Mouse (Mus musculus) forebrain, embryonic 13.5 days (tissue): ENCODE measurements at regions not wholly inside any gene's neighbourhood (a gene's known extent, or its start where the extent isn't known, plus 50 kb on each side); places are given as distances from the start of the nearest gene placed in this dataset.
A peak's percentile ranks its signal among the peaks of the same experiment; 100 is the strongest.

Experiments used
- ATAC-seq: fragments of 200-750 bp; cut with Nextera tagmentation; 2 replicates; pipeline ENCODE4 v1.8.0; 2017
- H3K27ac ChIP-seq: fragments of 300-500 bp; sonication (generic); 2 replicates; pipeline ENCODE4 v1.5.1; 2015; ENCODE audit warnings: inconsistent platforms, mild to moderate bottlenecking, moderate library complexity
- H3K27me3 ChIP-seq: fragments of 300-500 bp; sonication (generic); 2 replicates; pipeline ENCODE4 v1.6.1; 2015; ENCODE audit warnings: mild to moderate bottlenecking, inconsistent platforms
- H3K36me3 ChIP-seq: fragments of 300-500 bp; sonication (generic); 2 replicates; pipeline ENCODE4 v1.6.1; 2015; ENCODE audit warnings: mild to moderate bottlenecking, inconsistent platforms; ENCODE audit not compliant: poor library complexity, severe bottlenecking
- H3K4me1 ChIP-seq: fragments of 300-500 bp; sonication (generic); 2 replicates; pipeline ENCODE4 v1.6.1; 2015; ENCODE audit warnings: inconsistent platforms
- H3K4me2 ChIP-seq: fragments of 300-500 bp; sonication (generic); 2 replicates; pipeline ENCODE4 v1.6.1; 2015; ENCODE audit warnings: inconsistent platforms, mild to moderate bottlenecking, moderate library complexity
- H3K4me3 ChIP-seq: fragments of 300-500 bp; sonication (generic); 2 replicates; pipeline ENCODE4 v1.5.1; 2015; ENCODE audit warnings: mild to moderate bottlenecking, inconsistent platforms
- H3K9ac ChIP-seq: fragments of 300-500 bp; sonication (generic); 2 replicates; pipeline ENCODE4 v1.6.1; 2015; ENCODE audit warnings: mild to moderate bottlenecking, inconsistent platforms
- H3K9me3 ChIP-seq: fragments of 300-500 bp; sonication (generic); replicated peaks from 2 replicates; pipeline ENCODE4 v1.6.1; 2016; ENCODE audit warnings: inconsistent platforms
- WGBS: fragments of 180-500 bp; shearing (Covaris S2); methylation state at CpG from one replicate; pipeline ENCODE4 v1.1.7; 2015; 5-methylcytosine and 5-hydroxymethylcytosine counted together

- H3K4me1 ChIP-seq, result no peaks in the 10 kb centered on the region
- H3K9ac ChIP-seq, result no peak overlapping the region
- ATAC-seq, result no peak
- 84% methylated on average over 3 of the region's 3 CpGs for WGBS
- no peaks in the 10 kb centered on the region for H3K36me3 ChIP-seq
- H3K4me3 ChIP-seq, result no peak overlapping the region
- H3K27ac ChIP-seq, result no peak overlapping the region
- H3K9me3 ChIP-seq, result no peaks in the 10 kb centered on the region
- no peak overlapping the region for H3K4me2 ChIP-seq
- no peaks in the 10 kb centered on the region for H3K27me3 ChIP-seq
These were observed 70.0 kb downstream of the 1190002N15Rik start for GRCm38 (mm10) chr9:94467846-94468245.

- no peaks in the 10 kb centered on the region for H3K9me3 ChIP-seq
- no peak overlapping the region for H3K4me3 ChIP-seq
- H3K9ac ChIP-seq, result no peak overlapping the region
- no peaks in the 10 kb centered on the region for H3K36me3 ChIP-seq
- H3K4me2 ChIP-seq, result no peak overlapping the region
- 19% methylated on average over 6 of the region's 6 CpGs for WGBS
- H3K27ac ChIP-seq, result no peak overlapping the region
- peak; percentile 95 for ATAC-seq
- peaks cover 12% of the 10 kb centered on the region; the same call in 1 of the 2 replicates for H3K27me3 ChIP-seq
- H3K4me1 ChIP-seq, result peaks cover 17% of the 10 kb centered on the region
These were observed 81.8 kb downstream of the 1190002N15Rik start for GRCm38 (mm10) chr9:94456085-94456531.

GRCm38 (mm10) chr9:94455466-94455865 lies 82.4 kb downstream of the 1190002N15Rik start:
- no peak for ATAC-seq
- Histone ChIP-seq H3K4me1 (peaks cover 17% of the 10 kb centered on the region), H3K4me3 (no peak overlapping the region), H3K4me2 (no peak overlapping the region), H3K9me3 (no peaks in the 10 kb centered on the region), H3K9ac (no peak overlapping the region), H3K27me3 (peaks cover 12% of the 10 kb centered on the region; the same call in 1 of the 2 replicates), H3K27ac (no peak overlapping the region), H3K36me3 (no peaks in the 10 kb centered on the region)
- WGBS, result 74% methylated on average over 7 of the region's 7 CpGs

GRCm38 (mm10) chr9:94449911-94450310 lies 88.0 kb downstream of the 1190002N15Rik start:
- H3K4me2 ChIP-seq, result no peak overlapping the region
- H3K36me3 ChIP-seq, result no peaks in the 10 kb centered on the region
- no peaks in the 10 kb centered on the region for H3K9me3 ChIP-seq
- H3K4me1 ChIP-seq, result no peaks in the 10 kb centered on the region
- WGBS, result 83% methylated on average over 8 of the region's 8 CpGs
- peaks cover 12% of the 10 kb centered on the region; the same call in 1 of the 2 replicates for H3K27me3 ChIP-seq
- no peak for ATAC-seq
- H3K9ac ChIP-seq, result no peak overlapping the region
- H3K4me3 ChIP-seq, result no peak overlapping the region
- H3K27ac ChIP-seq, result no peak overlapping the region

GRCm38 (mm10) chr9:94446182-94446763 lies 91.6 kb downstream of the 1190002N15Rik start:
- Histone ChIP-seq H3K9ac (no peak overlapping the region), H3K9me3 (no peaks in the 10 kb centered on the region), H3K4me3 (no peak overlapping the region), H3K4me1 (no peaks in the 10 kb centered on the region), H3K27me3 (no peaks in the 10 kb centered on the region), H3K27ac (no peak overlapping the region), H3K4me2 (no peak overlapping the region), H3K36me3 (no peaks in the 10 kb centered on the region)
- no peak for ATAC-seq
- WGBS, result 81% methylated on average over 8 of the region's 8 CpGs

- 80% methylated on average over 5 of the region's 5 CpGs for WGBS
- ATAC-seq, result no peak
- no peaks in the 10 kb centered on the region for H3K27me3 ChIP-seq
These were observed 93.6 kb downstream of the 1190002N15Rik start for GRCm38 (mm10) chr9:94444140-94444789.

GRCm38 (mm10) chr9:94441393-94441792 lies 96.5 kb downstream of the 1190002N15Rik start:
- no peaks in the 10 kb centered on the region for H3K27me3 ChIP-seq
- H3K4me3 ChIP-seq, result no peak overlapping the region
- 84% methylated on average over 4 of the region's 4 CpGs for WGBS
- no peak overlapping the region for H3K27ac ChIP-seq
- H3K9me3 ChIP-seq, result no peaks in the 10 kb centered on the region
- no peak overlapping the region for H3K4me2 ChIP-seq
- ATAC-seq, result no peak
- no peaks in the 10 kb centered on the region for H3K36me3 ChIP-seq
- no peak overlapping the region for H3K9ac ChIP-seq
- H3K4me1 ChIP-seq, result no peaks in the 10 kb centered on the region

More at GRCm38 (mm10) chr9:94444140-94444789, 93.6 kb downstream of the 1190002N15Rik start:
- no peak overlapping the region for H3K4me3 ChIP-seq
- no peak overlapping the region for H3K27ac ChIP-seq
- H3K9ac ChIP-seq, result no peak overlapping the region
- H3K4me2 ChIP-seq, result no peak overlapping the region
- no peaks in the 10 kb centered on the region for H3K36me3 ChIP-seq
- H3K9me3 ChIP-seq, result no peaks in the 10 kb centered on the region
- H3K4me1 ChIP-seq, result no peaks in the 10 kb centered on the region

- Histone ChIP-seq H3K27me3 (no peaks in the 10 kb centered on the region), H3K36me3 (no peaks in the 10 kb centered on the region), H3K9ac (no peak overlapping the region), H3K4me2 (no peak overlapping the region), H3K27ac (no peak overlapping the region), H3K4me3 (no peak overlapping the region), H3K4me1 (no peaks in the 10 kb centered on the region), H3K9me3 (no peaks in the 10 kb centered on the region)
- ATAC-seq, result no peak
These were observed 104.4 kb downstream of the 1190002N15Rik start for GRCm38 (mm10) chr9:94433468-94433867.

- no peak for ATAC-seq
- Histone ChIP-seq H3K36me3 (no peaks in the 10 kb centered on the region), H3K4me3 (no peak overlapping the region), H3K9me3 (no peaks in the 10 kb centered on the region), H3K9ac (no peak overlapping the region), H3K4me2 (no peak overlapping the region), H3K27me3 (no peaks in the 10 kb centered on the region), H3K27ac (no peak overlapping the region), H3K4me1 (no peaks in the 10 kb centered on the region)
- 93% methylated on average over 3 of the region's 3 CpGs for WGBS
These were observed 105.6 kb downstream of the 1190002N15Rik start for GRCm38 (mm10) chr9:94432144-94432747.

- 98% methylated on average over 3 of the region's 3 CpGs for WGBS
- Histone ChIP-seq H3K9me3 (no peaks in the 10 kb centered on the region), H3K4me1 (no peaks in the 10 kb centered on the region), H3K36me3 (no peaks in the 10 kb centered on the region), H3K4me3 (no peak overlapping the region), H3K4me2 (no peak overlapping the region), H3K9ac (no peak overlapping the region), H3K27ac (no peak overlapping the region), H3K27me3 (no peaks in the 10 kb centered on the region)
- ATAC-seq, result no peak
These were observed 106.3 kb downstream of the 1190002N15Rik start for GRCm38 (mm10) chr9:94431540-94431939.

- Histone ChIP-seq H3K27me3 (no peaks in the 10 kb centered on the region), H3K36me3 (no peaks in the 10 kb centered on the region), H3K4me2 (no peak overlapping the region), H3K9ac (no peak overlapping the region), H3K27ac (no peak overlapping the region), H3K4me1 (0 out of 2 replicates have a peak, but pooled peaks cover 1% of the 10 kb centered on the region), H3K4me3 (no peak overlapping the region), H3K9me3 (no peaks in the 10 kb centered on the region)
- no peak for ATAC-seq
- 89% methylated on average over 6 of the region's 6 CpGs for WGBS
These were observed 106.9 kb downstream of the 1190002N15Rik start for GRCm38 (mm10) chr9:94430996-94431395.

GRCm38 (mm10) chr9:94426740-94427139 lies 111.1 kb downstream of the 1190002N15Rik start:
- H3K27me3 ChIP-seq, result no peaks in the 10 kb centered on the region
- H3K4me3 ChIP-seq, result no peak overlapping the region
- ATAC-seq, result no peak
- no peak overlapping the region for H3K27ac ChIP-seq
- no peaks in the 10 kb centered on the region for H3K9me3 ChIP-seq
- H3K4me2 ChIP-seq, result no peak overlapping the region
- H3K4me1 ChIP-seq, result 0 out of 2 replicates have a peak, but pooled peaks cover 5% of the 10 kb centered on the region
- no peak overlapping the region for H3K9ac ChIP-seq
- WGBS, result 93% methylated on average over 5 of the region's 5 CpGs
- no peaks in the 10 kb centered on the region for H3K36me3 ChIP-seq
